Mouse (Mus musculus): ENCODE data around the gene Grip1. TPM values are rescaled to one million over a fixed set of nuclear protein-coding genes. Genes with fewer than 3 reads are reported as not detected.
A peak's percentile ranks its signal among the peaks of the same experiment; 100 is the strongest.

Grip1 gene
- polyA plus RNA-seq, 1 experiment from 2014 or later, result 0.86 TPM

- H3K4me2 ChIP-seq (ENCODE audit: low read depth, low read length), result no peak overlapping the region
- 68% methylated on average over 2 of the region's 2 CpGs for WGBS (ENCODE audit: insufficient replicate concordance)
- H3K9me3 ChIP-seq (ENCODE audit: low read length), result no peaks in the 10 kb centered on the region
- H3K4me1 ChIP-seq (ENCODE audit: insufficient read depth), result no peaks in the 10 kb centered on the region
- H3K27me3 ChIP-seq (ENCODE audit: insufficient read depth, low read length), result no peaks in the 10 kb centered on the region
- TF ChIP-seq EP300 (IDR thresholded peaks at IDR 0.05; ENCODE audit: low read depth), result no peak
- no peak for TF ChIP-seq CTCF (IDR thresholded peaks at IDR 0.05; ENCODE audit: low read depth)
- DNase-seq (no peak), ATAC-seq (no peak)
- no peak overlapping the region for H3K9ac ChIP-seq (replicated peaks)
- no peak overlapping the region for H3K4me3 ChIP-seq (ENCODE audit: low read depth, low read length)
- no peaks in the 10 kb centered on the region for H3K36me3 ChIP-seq (replicated peaks; ENCODE audit: insufficient read depth, low read length)
- no peak overlapping the region for H3K27ac ChIP-seq (ENCODE audit: low read depth)
Measured at GRCm38 (mm10) chr10:120044714-120045234, 591.1 kb downstream of the Grip1 start.

- H3K27ac ChIP-seq (ENCODE audit: low read depth), result no peak overlapping the region
- TF ChIP-seq CTCF (IDR thresholded peaks at IDR 0.05; ENCODE audit: low read depth) (no peak), EP300 (IDR thresholded peaks at IDR 0.05; ENCODE audit: low read depth) (no peak)
- DNase-seq (no peak), ATAC-seq (no peak)
- no peak overlapping the region for H3K4me3 ChIP-seq (ENCODE audit: low read depth, low read length)
- H3K9me3 ChIP-seq (ENCODE audit: low read length), result peaks cover 2% of the 10 kb centered on the region; the same call in 1 of the 2 replicates
- 63% methylated on average over 10 of the region's 10 CpGs for whole genome bisulfite sequencing (ENCODE audit: insufficient replicate concordance)
- H3K36me3 ChIP-seq (replicated peaks; ENCODE audit: insufficient read depth, low read length), result no peaks in the 10 kb centered on the region
- H3K4me2 ChIP-seq (ENCODE audit: low read depth, low read length), result no peak overlapping the region
- no peaks in the 10 kb centered on the region for H3K4me1 ChIP-seq (ENCODE audit: insufficient read depth)
- H3K9ac ChIP-seq (replicated peaks), result no peak overlapping the region
- H3K27me3 ChIP-seq (ENCODE audit: insufficient read depth, low read length), result no peaks in the 10 kb centered on the region
Measured at GRCm38 (mm10) chr10:120060579-120061237, 607.1 kb downstream of the Grip1 start.

GRCm38 (mm10) chr10:120061238-120062130 is 607.9 kb downstream of the Grip1 start:
- no peak overlapping the region for H3K27ac ChIP-seq (ENCODE audit: low read depth)
- H3K9me3 ChIP-seq (ENCODE audit: low read length), result peaks cover 2% of the 10 kb centered on the region; the same call in 1 of the 2 replicates
- H3K9ac ChIP-seq (replicated peaks), result no peak overlapping the region
- no peak overlapping the region for H3K4me3 ChIP-seq (ENCODE audit: low read depth, low read length)
- H3K36me3 ChIP-seq (replicated peaks; ENCODE audit: insufficient read depth, low read length), result no peaks in the 10 kb centered on the region
- ATAC-seq (no peak), DNase-seq (no peak)
- H3K4me2 ChIP-seq (ENCODE audit: low read depth, low read length), result no peak overlapping the region
- TF ChIP-seq CTCF (IDR thresholded peaks at IDR 0.05; ENCODE audit: low read depth) (no peak), EP300 (IDR thresholded peaks at IDR 0.05; ENCODE audit: low read depth) (no peak)
- 72% methylated on average over 24 of the region's 24 CpGs for WGBS (ENCODE audit: insufficient replicate concordance)
- no peaks in the 10 kb centered on the region for H3K27me3 ChIP-seq (ENCODE audit: insufficient read depth, low read length)
- H3K4me1 ChIP-seq (ENCODE audit: insufficient read depth), result no peaks in the 10 kb centered on the region

GRCm38 (mm10) chr10:120064424-120064823 is 610.8 kb downstream of the Grip1 start:
- Histone ChIP-seq H3K4me3 (ENCODE audit: low read depth, low read length) (no peak overlapping the region), H3K36me3 (replicated peaks; ENCODE audit: insufficient read depth, low read length) (no peaks in the 10 kb centered on the region), H3K9ac (replicated peaks) (no peak overlapping the region), H3K4me1 (ENCODE audit: insufficient read depth) (no peaks in the 10 kb centered on the region), H3K27ac (ENCODE audit: low read depth) (no peak overlapping the region), H3K4me2 (ENCODE audit: low read depth, low read length) (no peak overlapping the region), H3K9me3 (ENCODE audit: low read length) (no peaks in the 10 kb centered on the region), H3K27me3 (ENCODE audit: insufficient read depth, low read length) (no peaks in the 10 kb centered on the region)
- WGBS (ENCODE audit: insufficient replicate concordance), result 16% methylated on average over 5 of the region's 5 CpGs
- TF ChIP-seq CTCF (IDR thresholded peaks at IDR 0.05; ENCODE audit: low read depth) (peak; percentile 92), EP300 (IDR thresholded peaks at IDR 0.05; ENCODE audit: low read depth) (no peak)
- DNase-seq (peak; percentile 69), ATAC-seq (no peak)

GRCm38 (mm10) chr10:120066319-120066718 is 612.7 kb downstream of the Grip1 start:
- H3K4me1 ChIP-seq (ENCODE audit: insufficient read depth), result no peaks in the 10 kb centered on the region
- DNase-seq (no peak), ATAC-seq (no peak)
- no peaks in the 10 kb centered on the region for H3K27me3 ChIP-seq (ENCODE audit: insufficient read depth, low read length)
- TF ChIP-seq CTCF (IDR thresholded peaks at IDR 0.05; ENCODE audit: low read depth) (no peak), EP300 (IDR thresholded peaks at IDR 0.05; ENCODE audit: low read depth) (no peak)
- no peak overlapping the region for H3K9ac ChIP-seq (replicated peaks)
- H3K36me3 ChIP-seq (replicated peaks; ENCODE audit: insufficient read depth, low read length), result no peaks in the 10 kb centered on the region
- WGBS (ENCODE audit: insufficient replicate concordance), result 86% methylated on average over 10 of the region's 10 CpGs
- H3K9me3 ChIP-seq (ENCODE audit: low read length), result no peaks in the 10 kb centered on the region
- H3K27ac ChIP-seq (ENCODE audit: low read depth), result no peak overlapping the region
- no peak overlapping the region for H3K4me3 ChIP-seq (ENCODE audit: low read depth, low read length)
- no peak overlapping the region for H3K4me2 ChIP-seq (ENCODE audit: low read depth, low read length)

GRCm38 (mm10) chr10:120077850-120078249 is 624.2 kb downstream of the Grip1 start:
- no peak overlapping the region for H3K9ac ChIP-seq (replicated peaks)
- WGBS (ENCODE audit: insufficient replicate concordance), result 77% methylated on average over 3 of the region's 3 CpGs
- H3K27ac ChIP-seq (ENCODE audit: low read depth), result no peak overlapping the region
- TF ChIP-seq CTCF (IDR thresholded peaks at IDR 0.05; ENCODE audit: low read depth) (0 out of 2 replicates have a peak, but pooled peaks have one; percentile 7), EP300 (IDR thresholded peaks at IDR 0.05; ENCODE audit: low read depth) (no peak)
- H3K4me2 ChIP-seq (ENCODE audit: low read depth, low read length), result no peak overlapping the region
- no peaks in the 10 kb centered on the region for H3K27me3 ChIP-seq (ENCODE audit: insufficient read depth, low read length)
- ATAC-seq, result no peak
- H3K4me1 ChIP-seq (ENCODE audit: insufficient read depth), result no peaks in the 10 kb centered on the region
- no peak for DNase-seq
- no peak overlapping the region for H3K4me3 ChIP-seq (ENCODE audit: low read depth, low read length)
- H3K36me3 ChIP-seq (replicated peaks; ENCODE audit: insufficient read depth, low read length), result 0 out of 2 replicates have a peak, but pooled peaks cover 3% of the 10 kb centered on the region
- no peaks in the 10 kb centered on the region for H3K9me3 ChIP-seq (ENCODE audit: low read length)

Data from liver, postnatal 0 days (tissue).